In the genomic region with DNA sequence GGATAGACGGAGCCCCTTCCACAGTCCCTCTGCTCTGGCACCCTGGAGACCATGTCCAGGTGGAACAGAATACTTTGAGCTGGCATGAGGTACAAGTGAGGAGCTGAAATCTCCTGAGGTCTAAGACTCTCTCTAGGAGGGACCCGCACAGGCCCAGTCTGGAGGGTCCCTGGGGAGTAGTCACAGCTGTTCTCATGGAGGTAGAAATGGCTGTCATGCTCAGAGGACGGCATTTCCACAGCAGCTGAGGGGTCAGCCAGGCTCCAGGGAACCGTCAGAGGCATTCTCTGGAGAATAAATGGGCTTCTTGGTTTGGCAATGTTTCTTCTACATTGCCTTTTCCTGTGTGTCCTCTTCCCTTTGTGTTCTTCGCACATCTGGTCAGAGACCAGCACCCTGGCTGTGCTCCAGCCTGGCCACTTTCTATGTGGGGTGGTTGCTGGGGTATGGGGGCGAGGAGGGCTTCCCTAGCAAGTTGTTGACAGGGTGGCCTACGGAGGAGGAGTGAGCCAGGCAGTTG, we compare ENCODE assay signal across 26 mouse cellular contexts. TPM values are rescaled to one million over a fixed set of nuclear protein-coding genes. Genes with fewer than 3 reads are reported as not detected.
DNase-seq lines count a peak whose midpoint lies in the region; ATAC-seq and TF ChIP-seq lines count a peak whose summit lies in the region.
"Had no signal": no experiment of that assay in that cellular context is flagged by ENCODE, and none has a peak within 500 bp of the region (broad histone marks: within the 10 kb centered on the region; RNA-seq: fewer than 3 reads in every experiment).

No protein-coding gene starts in this region.

- TF ChIP-seq EP300 in lung, postnatal 0 days (IDR thresholded peaks at IDR 0.05), result no peak

- no peak overlapping the region for H3K4me3 ChIP-seq in lung, embryonic 14.5 days (ENCODE audit: low read depth, low read length)
- no peak overlapping the region for H3K4me3 ChIP-seq in lung, postnatal 0 days (ENCODE audit: low read depth, low read length)
- H3K4me3 ChIP-seq in embryonic facial prominence, embryonic 14.5 days (ENCODE audit: low read depth, low read length), result no peak overlapping the region
- no peak overlapping the region for H3K4me3 ChIP-seq in neural tube, embryonic 15.5 days (replicated peaks)
- H3K4me3 ChIP-seq: erythroblast, embryonic 14.5 days; forebrain, embryonic 12.5 days; forebrain, embryonic 15.5 days; heart, embryonic 12.5 days; heart, embryonic 15.5 days; hindbrain, embryonic 10.5 days; hindbrain, embryonic 13.5 days had no signal

- peak overlapping the region; percentile 36; the same call in 1 of the 2 replicates for H3K27ac ChIP-seq in lung, embryonic 14.5 days (ENCODE audit: low read depth)
- H3K27ac ChIP-seq in lung, postnatal 0 days (ENCODE audit: low read length), result no peak overlapping the region
- no peak overlapping the region for H3K27ac ChIP-seq in embryonic facial prominence, embryonic 14.5 days (replicated peaks; ENCODE audit: low read depth, low read length)
- no peak overlapping the region for H3K27ac ChIP-seq in neural tube, embryonic 15.5 days (replicated peaks)
- H3K27ac ChIP-seq: forebrain, embryonic 12.5 days; forebrain, embryonic 15.5 days; heart, embryonic 15.5 days; hindbrain, embryonic 10.5 days; hindbrain, embryonic 13.5 days had no signal

- H3K9ac ChIP-seq in lung, embryonic 14.5 days, result no peak overlapping the region
- no peak overlapping the region for H3K9ac ChIP-seq in lung, postnatal 0 days (replicated peaks; ENCODE audit: low read depth)
- H3K9ac ChIP-seq in embryonic facial prominence, embryonic 14.5 days (ENCODE audit: low read depth, low read length), result no peak overlapping the region
- no peak overlapping the region for H3K9ac ChIP-seq in neural tube, embryonic 15.5 days (replicated peaks)
- H3K9ac ChIP-seq: forebrain, embryonic 12.5 days; forebrain, embryonic 15.5 days; heart, embryonic 12.5 days; heart, embryonic 15.5 days; hindbrain, embryonic 13.5 days had no signal

- H3K4me1 ChIP-seq in lung, embryonic 14.5 days (ENCODE audit: insufficient read depth), result no peaks in the 10 kb centered on the region
- no peaks in the 10 kb centered on the region for H3K4me1 ChIP-seq in lung, postnatal 0 days (ENCODE audit: insufficient read depth, low read depth, low read length)
- H3K4me1 ChIP-seq in embryonic facial prominence, embryonic 14.5 days (ENCODE audit: control insufficient read depth, insufficient read depth, low read length), result no peaks in the 10 kb centered on the region
- H3K4me1 ChIP-seq in neural tube, embryonic 15.5 days, result no peaks in the 10 kb centered on the region
- H3K4me1 ChIP-seq: forebrain, embryonic 12.5 days; forebrain, embryonic 15.5 days; heart, embryonic 12.5 days; heart, embryonic 15.5 days; hindbrain, embryonic 10.5 days; hindbrain, embryonic 13.5 days had no signal

- 47% methylated on average over 7 of the region's 7 CpGs for whole genome bisulfite sequencing in lung, embryonic 14.5 days
- WGBS in lung, postnatal 0 days, result 60% methylated on average over 7 of the region's 7 CpGs
- WGBS in embryonic facial prominence, embryonic 14.5 days, result 75% methylated on average over 7 of the region's 7 CpGs
- WGBS in neural tube, embryonic 15.5 days, result 72% methylated on average over 7 of the region's 7 CpGs

- no peaks in the 10 kb centered on the region for H3K36me3 ChIP-seq in lung, embryonic 14.5 days (ENCODE audit: insufficient read depth)
- no peaks in the 10 kb centered on the region for H3K36me3 ChIP-seq in lung, postnatal 0 days (ENCODE audit: insufficient read depth, low read length)
- no peaks in the 10 kb centered on the region for H3K36me3 ChIP-seq in embryonic facial prominence, embryonic 14.5 days (ENCODE audit: control insufficient read depth, insufficient read depth, low read length)
- H3K36me3 ChIP-seq in neural tube, embryonic 15.5 days, result no peaks in the 10 kb centered on the region
- H3K36me3 ChIP-seq: forebrain, embryonic 12.5 days; forebrain, embryonic 15.5 days; heart, embryonic 12.5 days; heart, embryonic 15.5 days; hindbrain, embryonic 10.5 days had no signal

- no peak overlapping the region for H3K4me2 ChIP-seq in lung, embryonic 14.5 days
- no peak overlapping the region for H3K4me2 ChIP-seq in lung, postnatal 0 days (replicated peaks; ENCODE audit: low read depth, low read length)
- no peak overlapping the region for H3K4me2 ChIP-seq in embryonic facial prominence, embryonic 14.5 days (ENCODE audit: low read depth, low read length)
- no peak overlapping the region for H3K4me2 ChIP-seq in neural tube, embryonic 15.5 days
- H3K4me2 ChIP-seq: forebrain, embryonic 12.5 days; forebrain, embryonic 15.5 days; heart, embryonic 12.5 days; heart, embryonic 15.5 days; hindbrain, embryonic 13.5 days had no signal

- peak; percentile 73 for ATAC-seq in lung, embryonic 14.5 days (ENCODE audit: insufficient read depth)
- peak; percentile 75 for ATAC-seq in lung, postnatal 0 days
- 0 out of 2 replicates have a peak, but pooled peaks have one; percentile 33 for ATAC-seq in embryonic facial prominence, embryonic 14.5 days (ENCODE audit: low read depth)
- ATAC-seq in neural tube, embryonic 15.5 days (ENCODE audit: low FRiP score), result no peak
- ATAC-seq: CD4-positive, CD25-positive, alpha-beta regulatory T cell, adult 4 months; forebrain, embryonic 15.5 days; hindbrain, embryonic 16.5 days had no signal

- no peaks in the 10 kb centered on the region for H3K9me3 ChIP-seq in lung, embryonic 14.5 days (ENCODE audit: low read depth, low read length)
- H3K9me3 ChIP-seq in lung, postnatal 0 days (ENCODE audit: low read length), result no peaks in the 10 kb centered on the region
- 0 out of 2 replicates have a peak, but pooled peaks cover 5% of the 10 kb centered on the region for H3K9me3 ChIP-seq in embryonic facial prominence, embryonic 14.5 days (ENCODE audit: control insufficient read depth, low read length)
- no peaks in the 10 kb centered on the region for H3K9me3 ChIP-seq in neural tube, embryonic 15.5 days (replicated peaks)
- H3K9me3 ChIP-seq: forebrain, embryonic 12.5 days; forebrain, embryonic 15.5 days; heart, embryonic 15.5 days; hindbrain, embryonic 10.5 days; hindbrain, embryonic 13.5 days had no signal

- H3K27me3 ChIP-seq in lung, embryonic 14.5 days (ENCODE audit: insufficient read depth, low read length), result no peaks in the 10 kb centered on the region
- H3K27me3 ChIP-seq in lung, postnatal 0 days (replicated peaks; ENCODE audit: insufficient read depth, low read length), result no peaks in the 10 kb centered on the region
- H3K27me3 ChIP-seq in embryonic facial prominence, embryonic 14.5 days (replicated peaks; ENCODE audit: control insufficient read depth, insufficient read depth, low read length), result no peaks in the 10 kb centered on the region
- no peaks in the 10 kb centered on the region for H3K27me3 ChIP-seq in neural tube, embryonic 15.5 days (replicated peaks)
- H3K27me3 ChIP-seq: forebrain, embryonic 12.5 days; forebrain, embryonic 15.5 days; heart, embryonic 12.5 days; heart, embryonic 15.5 days; hindbrain, embryonic 13.5 days had no signal

- DNase-seq in lung, embryonic 14.5 days, result peak; percentile 63
- no peak for DNase-seq in lung, postnatal 25 days (ENCODE audit: low spot score)
- DNase-seq in lung, postnatal 0 days (ENCODE audit: low spot score), result peak; percentile 58
- DNase-seq in lung, adult 18-20 months, result no peak
- no peak for DNase-seq in embryonic facial prominence, embryonic 14.5 days (ENCODE audit: low spot score)
- DNase-seq: adrenal gland, adult 8-10 months; adrenal gland, postnatal 25 days; cerebellum, adult 11-12 months; cerebellum, adult 8-10 months; cerebellum, postnatal 10 days; cerebellum, postnatal 36 days; embryo, embryonic 11 days; gastrocnemius, postnatal 10 days; gastrocnemius, postnatal 36 days; heart, postnatal 10 days; heart, postnatal 36 days had no signal

- TF ChIP-seq CTCF in lung, embryonic 14.5 days (IDR thresholded peaks at IDR 0.05; ENCODE audit: low read depth), result no peak
- no peak for TF ChIP-seq CTCF in lung, postnatal 0 days (IDR thresholded peaks at IDR 0.05)

RNA-seq across cellular contexts. Expression of gene Scand1, which starts 19.0 kb away (rescaled TPM):
- polyA plus RNA-seq in lung, embryonic 14.5 days (2014; fragmentation: Nextera tagmentation; extraction: Ambion mirVana), result 61.0 and 66.3 TPM in 2 replicates
- 119 TPM in 2 replicates for polyA plus RNA-seq in lung, postnatal 0 days (2015; fragmentation: Nextera tagmentation; extraction: Ambion mirVana)
- polyA plus RNA-seq in embryonic facial prominence, embryonic 14.5 days (2014; fragmentation: Nextera tagmentation; extraction: Ambion mirVana), result 59.8 and 65.1 TPM in 2 replicates
- polyA plus RNA-seq in neural tube, embryonic 15.5 days (2015; fragmentation: Nextera tagmentation; extraction: Ambion mirVana), result 94.0 and 111 TPM in 2 replicates

RNA-seq across cellular contexts. Expression of gene Cnbd2, which starts 19.4 kb away (rescaled TPM):
- 3.5 and 3.9 TPM in 2 replicates for polyA plus RNA-seq in lung, embryonic 14.5 days (2014; fragmentation: Nextera tagmentation; extraction: Ambion mirVana)
- 6.8 and 7.0 TPM in 2 replicates for polyA plus RNA-seq in lung, postnatal 0 days (2015; fragmentation: Nextera tagmentation; extraction: Ambion mirVana)
- 3.8 and 3.9 TPM in 2 replicates for polyA plus RNA-seq in embryonic facial prominence, embryonic 14.5 days (2014; fragmentation: Nextera tagmentation; extraction: Ambion mirVana)
- polyA plus RNA-seq in neural tube, embryonic 15.5 days (2015; fragmentation: Nextera tagmentation; extraction: Ambion mirVana), result 8.1 and 9.2 TPM in 2 replicates
- polyA plus RNA-seq: erythroblast, embryonic 14.5 days had no signal

Comparison
In these comparisons a context has a peak if more than half of its experiments do, and no peak if none do; other contexts are left out.
1. DNase-seq: peak in lung, embryonic 14.5 days (single experiment) and lung, postnatal 0 days (single experiment); none in lung, postnatal 25 days (single experiment), lung, adult 18-20 months (0 of 2) and embryonic facial prominence, embryonic 14.5 days (single experiment).